Mouse (Mus musculus) liver, postnatal 0 days (tissue): Measurements from ENCODE around the gene Slc6a9.

Experiments used
- CTCF ChIP-seq: sonication (generic); IDR thresholded peaks from 2 replicates; pipeline ENCODE4 v1.5.1; 2016; ENCODE audit warnings: antibody characterized with exemption, low read depth
- EP300 ChIP-seq: IDR thresholded peaks from 2 replicates; pipeline ENCODE4 v1.6.1; 2016; ENCODE audit warnings: antibody characterized with exemption, low read depth, mild to moderate bottlenecking

GRCm38 (mm10) chr4:117839366-117839765 is 5.1 kb downstream of the Slc6a9 start:
- TF ChIP-seq CTCF (no peak), EP300 (no peak)
